Mouse (Mus musculus) heart, embryonic 10.5 days (tissue): ENCODE results near the gene Rab3gap2. TPM values are rescaled to one million over a fixed set of nuclear protein-coding genes. Genes with fewer than 3 reads are reported as not detected.

Experiments
- DNase-seq: peaks from one replicate; pipeline ENCODE4 v3.0.0-alpha.2; 2017; ENCODE audit warnings: low spot score
- H3K27ac ChIP-seq: fragments of 300-500 bp; sonication (generic); 2 replicates; pipeline ENCODE4 v1.5.1; 2016; ENCODE audit warnings: mild to moderate bottlenecking
- H3K27me3 ChIP-seq: fragments of 300-500 bp; sonication (generic); 2 replicates; pipeline ENCODE4 v1.6.1; 2016; ENCODE audit warnings: mild to moderate bottlenecking; ENCODE audit not compliant: poor library complexity, insufficient read depth, severe bottlenecking
- H3K36me3 ChIP-seq: fragments of 300-500 bp; sonication (generic); 2 replicates; pipeline ENCODE4 v1.6.1; 2016; ENCODE audit warnings: mild to moderate bottlenecking, moderate library complexity
- H3K4me1 ChIP-seq: fragments of 300-500 bp; sonication (generic); 2 replicates; pipeline ENCODE4 v1.6.1; 2016; ENCODE audit warnings: mild to moderate bottlenecking
- H3K4me3 ChIP-seq: fragments of 300-500 bp; sonication (generic); 2 replicates; pipeline ENCODE4 v1.5.1; 2016; ENCODE audit warnings: mild to moderate bottlenecking, moderate library complexity
- H3K9me3 ChIP-seq: fragments of 300-500 bp; sonication (generic); 2 replicates; pipeline ENCODE4 v1.6.1; 2016; ENCODE audit warnings: mild to moderate bottlenecking, moderate library complexity
- WGBS: fragments of 180-500 bp; shearing (Covaris S2); methylation state at CpG from one replicate; pipeline ENCODE4 v1.1.7; 2016; 5-methylcytosine and 5-hydroxymethylcytosine counted together
- polyA plus RNA-seq: library from polyadenylated mRNA; unstranded; fragments of >200 nt; fragmentation: Nextera tagmentation; extraction: Ambion mirVana; gene quantifications from 2 replicates; pipeline ENCODE4 v1.2.1, GENCODE M21; 2016

The Rab3gap2 gene
- polyA plus RNA-seq, 1 experiment from 2014 or later = 19.2 TPM

DNA sequence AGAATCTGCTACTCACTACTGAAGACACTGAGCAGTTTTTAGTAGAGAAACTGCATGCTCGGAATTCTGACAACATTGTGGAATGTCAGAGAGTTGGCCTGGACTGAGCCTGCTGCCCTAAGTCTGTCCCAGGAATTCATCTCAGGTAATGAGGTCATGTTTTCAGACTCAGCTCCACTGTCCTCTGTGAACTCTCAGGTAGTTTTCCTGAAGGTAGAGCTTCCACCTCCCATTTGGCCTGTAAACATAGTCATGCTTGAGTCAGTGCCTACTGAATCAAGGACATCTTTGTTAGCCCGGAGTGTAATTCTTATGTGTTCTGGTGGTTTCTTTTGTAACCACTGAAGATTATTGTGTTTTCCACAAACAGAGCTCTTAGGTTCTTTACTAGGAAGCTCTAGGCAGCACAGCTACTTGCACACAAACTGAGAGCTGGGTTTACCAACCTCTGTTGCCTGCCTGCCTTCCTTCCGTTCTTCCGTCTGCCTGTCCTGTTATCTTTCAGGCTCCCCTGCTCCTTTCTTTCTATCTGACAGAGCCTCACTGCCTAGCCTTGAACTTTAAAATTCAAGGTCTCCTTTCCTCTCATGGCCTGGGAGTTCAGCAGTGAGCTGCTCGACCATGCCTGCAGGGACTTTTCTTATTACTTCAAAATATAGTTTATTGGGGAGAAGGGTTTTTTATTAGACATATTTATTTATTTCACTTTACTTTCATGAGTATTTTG is 71.1 kb downstream of the Rab3gap2 start:
- H3K27ac ChIP-seq = no peak overlapping the region
- no peaks in the 10 kb centered on the region for H3K27me3 ChIP-seq
- peaks cover 88% of the 10 kb centered on the region for H3K36me3 ChIP-seq
- no peaks in the 10 kb centered on the region for H3K9me3 ChIP-seq
- no peak overlapping the region for H3K4me3 ChIP-seq
- DNase-seq = no peak
- peaks cover 13% of the 10 kb centered on the region for H3K4me1 ChIP-seq
- WGBS = 67% methylated on average over 5 of the region's 5 CpGs

DNA sequence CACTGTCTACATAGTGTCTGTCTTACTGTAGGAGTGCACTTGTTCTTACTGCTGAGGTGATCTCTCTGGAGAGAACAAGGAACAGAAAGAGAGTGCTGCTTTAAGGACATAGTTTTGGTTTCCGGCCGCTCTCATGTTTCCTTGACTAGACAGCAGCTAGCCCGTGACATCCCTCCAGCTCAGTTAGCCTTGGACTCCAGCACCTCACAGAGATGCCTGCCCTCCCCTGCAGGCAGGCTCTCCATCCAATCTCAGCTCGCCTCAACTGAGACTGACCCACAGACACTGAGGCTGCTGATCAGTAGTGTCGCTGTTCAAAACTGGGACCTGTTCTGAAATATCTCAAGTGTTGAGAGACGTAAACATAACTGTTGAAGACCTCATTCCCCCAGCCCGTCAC is 72.1 kb downstream of the Rab3gap2 start:
- WGBS = 78% methylated on average over 7 of the region's 7 CpGs
- DNase-seq = no peak
- no peaks in the 10 kb centered on the region for H3K27me3 ChIP-seq

DNA sequence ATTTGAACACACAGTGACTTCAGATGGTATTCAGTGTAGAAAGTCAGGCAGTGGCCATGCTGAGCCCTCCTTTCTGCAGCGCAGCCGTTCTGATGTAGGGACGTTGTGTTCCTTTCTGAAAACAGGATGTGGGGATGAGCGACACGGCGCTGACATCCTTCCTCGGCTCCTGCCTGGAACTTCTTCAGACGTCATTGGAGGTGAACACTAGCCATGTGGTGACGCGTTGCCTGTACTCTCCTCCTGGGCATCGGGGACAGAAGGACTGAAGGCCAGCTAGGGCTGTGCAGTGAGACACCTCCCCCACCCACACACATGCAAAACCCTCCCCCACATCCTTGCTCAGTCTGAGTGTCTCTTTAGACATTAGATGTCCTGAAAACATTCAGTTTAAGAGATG is 73.1 kb downstream of the Rab3gap2 start:
- H3K27me3 ChIP-seq = no peaks in the 10 kb centered on the region
- H3K36me3 ChIP-seq = peaks cover 87% of the 10 kb centered on the region
- no peak overlapping the region for H3K27ac ChIP-seq
- H3K9me3 ChIP-seq = no peaks in the 10 kb centered on the region
- H3K4me3 ChIP-seq = no peak overlapping the region
- 66% methylated on average over 11 of the region's 11 CpGs for WGBS
- DNase-seq = no peak
- peaks cover 13% of the 10 kb centered on the region for H3K4me1 ChIP-seq

More for the DNA sequence above, 72.1 kb downstream of the Rab3gap2 start:
- H3K4me1 ChIP-seq = peaks cover 13% of the 10 kb centered on the region
- H3K27ac ChIP-seq = no peak overlapping the region
- H3K9me3 ChIP-seq = no peaks in the 10 kb centered on the region
- no peak overlapping the region for H3K4me3 ChIP-seq
- peaks cover 89% of the 10 kb centered on the region for H3K36me3 ChIP-seq

DNA sequence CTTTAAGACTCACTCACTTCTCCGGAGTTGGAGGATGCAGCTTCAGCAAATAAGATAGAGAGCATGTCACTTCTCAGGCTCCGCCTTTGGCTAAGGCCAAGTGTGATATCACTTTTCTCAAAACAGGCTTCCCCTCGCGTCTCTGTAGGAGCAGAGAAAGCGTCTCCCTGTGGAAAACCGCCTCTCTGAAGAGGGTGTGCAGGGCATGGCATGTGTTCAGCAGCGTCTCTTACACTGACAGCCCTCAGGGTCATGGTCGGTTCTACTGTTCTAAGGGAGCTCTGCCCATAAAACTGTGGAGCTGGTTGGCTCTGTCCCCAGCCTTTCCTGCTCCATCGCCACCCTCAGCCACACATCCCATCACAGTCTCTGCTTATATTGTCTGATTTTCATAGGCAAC is 75.4 kb downstream of the Rab3gap2 start:
- peaks cover 13% of the 10 kb centered on the region for H3K4me1 ChIP-seq
- H3K4me3 ChIP-seq = no peak overlapping the region
- DNase-seq = no peak
- no peaks in the 10 kb centered on the region for H3K27me3 ChIP-seq
- 75% methylated on average over 9 of the region's 9 CpGs for WGBS
- no peak overlapping the region for H3K27ac ChIP-seq
- H3K36me3 ChIP-seq = peaks cover 90% of the 10 kb centered on the region
- H3K9me3 ChIP-seq = no peaks in the 10 kb centered on the region

DNA sequence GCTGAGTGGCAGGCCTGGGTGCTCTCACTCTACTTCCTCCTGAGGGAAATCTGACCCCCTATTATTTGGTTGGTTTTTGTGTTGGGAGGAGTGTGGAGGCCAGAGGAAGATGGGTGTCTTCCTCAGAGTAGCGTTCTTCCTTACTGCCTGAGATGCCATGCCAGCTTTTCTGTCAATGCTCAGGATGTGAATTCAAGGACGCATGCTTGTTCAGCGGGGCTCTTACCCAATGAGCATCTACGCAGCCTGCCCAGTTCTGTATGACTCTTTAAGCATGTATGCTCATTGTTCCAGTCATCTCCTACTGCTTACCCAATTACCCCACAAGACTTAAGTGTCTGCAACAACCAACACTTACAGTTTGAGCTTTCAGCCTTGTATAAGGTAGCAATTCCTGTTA is 76.7 kb downstream of the Rab3gap2 start:
- 88% methylated on average over 4 of the region's 4 CpGs for WGBS

DNA sequence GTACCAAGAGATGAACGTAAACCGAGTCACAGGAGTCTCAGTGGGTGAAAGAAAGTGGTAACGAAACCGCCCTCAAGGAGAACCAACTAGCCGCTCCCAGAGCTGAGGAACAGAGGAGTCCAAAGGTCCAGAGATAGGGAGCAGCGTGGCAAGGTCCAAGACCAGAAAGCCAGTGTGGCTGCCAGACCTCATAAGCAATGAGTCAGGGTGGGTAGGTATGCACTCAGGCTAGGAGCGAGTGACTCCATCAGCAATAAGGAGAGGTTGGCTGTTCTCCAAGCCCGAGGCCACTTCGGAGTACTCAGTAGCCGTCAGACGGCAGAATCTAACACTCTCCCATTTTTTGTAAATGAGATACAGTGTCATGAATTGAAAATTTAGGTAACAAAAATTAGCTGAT is 78.9 kb downstream of the Rab3gap2 start:
- 94% methylated on average over 11 of the region's 11 CpGs for WGBS
- H3K36me3 ChIP-seq = peaks cover 88% of the 10 kb centered on the region
- no peaks in the 10 kb centered on the region for H3K9me3 ChIP-seq

More for the DNA sequence above, 76.7 kb downstream of the Rab3gap2 start:
- Histone ChIP-seq H3K9me3 (no peaks in the 10 kb centered on the region), H3K36me3 (peaks cover 86% of the 10 kb centered on the region), H3K4me3 (no peak overlapping the region), H3K27me3 (no peaks in the 10 kb centered on the region), H3K27ac (no peak overlapping the region), H3K4me1 (peaks cover 14% of the 10 kb centered on the region)
- no peak for DNase-seq

DNA sequence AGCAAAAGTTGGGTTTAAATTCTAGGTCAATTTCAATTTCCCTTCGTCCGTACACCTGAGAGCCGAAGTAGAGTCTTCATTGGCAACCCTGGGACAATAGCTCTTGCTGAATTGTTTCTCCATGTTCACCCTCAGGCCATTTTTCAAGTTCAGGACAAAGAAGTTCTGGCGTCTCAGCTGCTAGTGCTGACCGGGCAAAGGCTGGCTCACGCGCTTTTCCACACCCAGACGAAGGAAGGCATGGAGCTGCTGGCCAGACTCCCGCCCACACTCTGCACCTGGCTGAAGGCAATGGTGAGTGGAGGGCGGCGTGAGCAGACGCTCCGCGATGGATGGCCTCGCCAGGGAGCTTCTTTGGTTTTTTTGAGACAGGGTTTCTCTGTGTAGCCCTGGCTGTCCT is 79.3 kb downstream of the Rab3gap2 start:
- Histone ChIP-seq H3K9me3 (no peaks in the 10 kb centered on the region), H3K4me3 (no peak overlapping the region), H3K4me1 (peaks cover 9% of the 10 kb centered on the region), H3K27ac (no peak overlapping the region), H3K27me3 (no peaks in the 10 kb centered on the region), H3K36me3 (peaks cover 88% of the 10 kb centered on the region)
- no peak for DNase-seq
- 92% methylated on average over 15 of the region's 15 CpGs for WGBS

More for the DNA sequence above, 78.9 kb downstream of the Rab3gap2 start:
- Histone ChIP-seq H3K27me3 (no peaks in the 10 kb centered on the region), H3K4me1 (peaks cover 9% of the 10 kb centered on the region), H3K4me3 (no peak overlapping the region), H3K27ac (no peak overlapping the region)
- no peak for DNase-seq

DNA sequence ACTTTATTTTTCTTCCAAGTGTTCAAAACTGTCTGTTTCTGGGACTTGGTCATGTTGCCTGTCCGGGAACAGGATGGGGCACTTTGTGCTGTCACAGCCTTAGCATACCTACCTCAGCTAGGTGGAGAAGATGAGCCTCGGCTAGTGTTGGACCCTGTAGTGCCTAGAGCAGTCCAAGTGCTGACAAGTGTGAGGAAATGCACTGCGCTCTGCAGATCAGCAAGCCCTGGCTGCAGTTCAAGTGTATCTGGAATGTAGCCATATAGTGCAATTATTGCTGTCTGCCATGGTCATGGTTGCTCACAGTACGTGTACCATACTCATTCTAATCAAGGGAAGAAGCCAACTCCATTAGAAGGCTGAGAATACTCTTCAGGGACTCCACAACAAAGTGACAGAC is 80.8 kb downstream of the Rab3gap2 start:
- H3K4me1 ChIP-seq = peaks cover 5% of the 10 kb centered on the region; the same call in 1 of the 2 replicates
- no peaks in the 10 kb centered on the region for H3K9me3 ChIP-seq
- WGBS = 57% methylated on average over 4 of the region's 4 CpGs
- no peak for DNase-seq
- H3K36me3 ChIP-seq = peaks cover 79% of the 10 kb centered on the region
- no peak overlapping the region for H3K27ac ChIP-seq
- H3K27me3 ChIP-seq = no peaks in the 10 kb centered on the region
- H3K4me3 ChIP-seq = no peak overlapping the region

DNA sequence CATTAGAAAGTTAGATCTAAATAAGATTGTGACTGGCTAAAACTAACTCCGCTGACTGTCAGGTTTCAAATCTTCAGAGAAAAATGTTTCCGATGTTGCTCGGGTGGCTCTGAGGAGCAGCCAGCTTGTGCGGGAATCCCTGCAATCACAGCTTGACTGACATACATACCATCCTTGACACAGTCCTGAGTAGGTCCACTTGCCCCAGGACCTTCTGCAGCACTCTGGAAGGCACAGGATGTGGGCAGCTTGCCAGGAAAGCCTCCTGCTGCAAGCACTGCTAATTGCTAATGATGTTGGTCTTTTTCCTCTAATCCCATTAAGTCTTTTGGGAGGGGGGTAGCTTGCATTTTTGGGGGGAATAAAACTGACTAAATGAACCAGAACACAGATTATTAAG is 81.3 kb downstream of the Rab3gap2 start:
- DNase-seq = no peak
- no peak overlapping the region for H3K27ac ChIP-seq
- no peaks in the 10 kb centered on the region for H3K9me3 ChIP-seq
- no peak overlapping the region for H3K4me3 ChIP-seq
- 79% methylated on average over 4 of the region's 4 CpGs for WGBS
- H3K36me3 ChIP-seq = peaks cover 78% of the 10 kb centered on the region
- H3K27me3 ChIP-seq = no peaks in the 10 kb centered on the region
- peaks cover 5% of the 10 kb centered on the region; the same call in 1 of the 2 replicates for H3K4me1 ChIP-seq

DNA sequence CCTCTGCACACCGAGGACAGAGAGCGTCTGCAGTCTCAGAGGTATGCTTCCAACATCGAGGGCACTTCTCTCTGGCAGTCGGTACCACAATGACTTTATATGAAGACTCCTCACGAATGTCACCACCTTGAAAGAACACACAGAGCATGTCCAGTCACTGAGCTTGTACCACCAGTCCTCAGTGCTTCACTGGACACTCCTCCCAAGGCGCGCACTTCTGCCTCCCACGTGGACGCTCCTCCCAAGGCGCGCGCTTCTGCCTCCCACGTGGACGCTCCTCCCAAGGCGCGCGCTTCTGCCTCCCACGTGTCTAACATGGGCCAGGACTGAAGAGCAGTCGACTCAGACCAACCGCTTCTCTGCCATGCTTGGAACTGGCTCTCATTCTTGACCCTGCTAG is 83.1 kb downstream of the Rab3gap2 start:
- 85% methylated on average over 20 of the region's 20 CpGs for WGBS
- no peak overlapping the region for H3K27ac ChIP-seq
- peaks cover 80% of the 10 kb centered on the region for H3K36me3 ChIP-seq
- H3K27me3 ChIP-seq = no peaks in the 10 kb centered on the region
- H3K4me3 ChIP-seq = no peak overlapping the region
- H3K9me3 ChIP-seq = no peaks in the 10 kb centered on the region
- DNase-seq = no peak
- H3K4me1 ChIP-seq = peaks cover 5% of the 10 kb centered on the region; the same call in 1 of the 2 replicates

DNA sequence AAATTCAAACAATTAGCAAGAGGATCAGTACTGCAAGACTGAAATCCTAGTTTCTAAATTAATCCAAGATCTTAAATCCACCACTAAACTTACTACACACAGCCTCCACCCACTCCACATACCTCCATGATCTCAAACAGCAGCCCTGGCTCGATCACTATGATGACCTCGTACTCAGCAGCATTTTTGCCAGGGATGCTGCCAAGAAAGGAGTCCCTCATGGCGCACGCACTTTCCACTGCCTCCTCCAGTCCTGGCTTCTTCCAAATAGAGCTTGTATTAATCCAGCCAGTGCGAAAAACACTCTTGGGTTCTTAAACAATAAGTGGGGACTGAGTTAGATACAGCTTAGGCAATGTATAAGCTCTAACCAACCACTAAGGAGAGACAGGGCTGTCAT is 85.3 kb downstream of the Rab3gap2 start:
- H3K36me3 ChIP-seq = peaks cover 82% of the 10 kb centered on the region
- H3K27me3 ChIP-seq = no peaks in the 10 kb centered on the region
- H3K4me3 ChIP-seq = no peak overlapping the region
- H3K9me3 ChIP-seq = no peaks in the 10 kb centered on the region
- H3K27ac ChIP-seq = no peak overlapping the region
- WGBS = 83% methylated on average over 5 of the region's 5 CpGs
- peaks cover 5% of the 10 kb centered on the region; the same call in 1 of the 2 replicates for H3K4me1 ChIP-seq
- no peak for DNase-seq

DNA sequence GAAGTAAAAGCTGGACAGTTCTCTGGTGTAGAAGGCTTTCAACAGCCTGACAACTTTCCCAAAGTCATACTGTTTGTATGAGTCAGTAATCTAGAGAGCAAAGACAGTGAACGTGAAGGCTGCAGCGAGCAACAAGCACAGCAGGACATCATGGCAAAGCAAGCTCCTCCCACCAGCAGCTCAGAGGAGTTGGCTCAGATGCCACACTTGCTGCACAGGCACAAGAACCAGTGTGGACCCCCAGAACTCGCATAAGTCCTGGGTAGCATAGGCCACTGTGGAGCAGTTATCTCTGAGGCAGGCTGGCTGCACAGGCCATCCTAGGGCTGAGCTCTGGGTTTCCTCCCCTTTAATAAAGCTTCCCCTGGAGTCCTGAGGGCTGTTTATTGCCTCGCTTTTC is 87.4 kb downstream of the Rab3gap2 start:
- Histone ChIP-seq H3K9me3 (no peaks in the 10 kb centered on the region), H3K27ac (no peak overlapping the region), H3K4me1 (no peaks in the 10 kb centered on the region), H3K27me3 (no peaks in the 10 kb centered on the region), H3K36me3 (peaks cover 85% of the 10 kb centered on the region), H3K4me3 (no peak overlapping the region)
- 76% methylated on average over 4 of the region's 4 CpGs for WGBS
- no peak for DNase-seq

DNA sequence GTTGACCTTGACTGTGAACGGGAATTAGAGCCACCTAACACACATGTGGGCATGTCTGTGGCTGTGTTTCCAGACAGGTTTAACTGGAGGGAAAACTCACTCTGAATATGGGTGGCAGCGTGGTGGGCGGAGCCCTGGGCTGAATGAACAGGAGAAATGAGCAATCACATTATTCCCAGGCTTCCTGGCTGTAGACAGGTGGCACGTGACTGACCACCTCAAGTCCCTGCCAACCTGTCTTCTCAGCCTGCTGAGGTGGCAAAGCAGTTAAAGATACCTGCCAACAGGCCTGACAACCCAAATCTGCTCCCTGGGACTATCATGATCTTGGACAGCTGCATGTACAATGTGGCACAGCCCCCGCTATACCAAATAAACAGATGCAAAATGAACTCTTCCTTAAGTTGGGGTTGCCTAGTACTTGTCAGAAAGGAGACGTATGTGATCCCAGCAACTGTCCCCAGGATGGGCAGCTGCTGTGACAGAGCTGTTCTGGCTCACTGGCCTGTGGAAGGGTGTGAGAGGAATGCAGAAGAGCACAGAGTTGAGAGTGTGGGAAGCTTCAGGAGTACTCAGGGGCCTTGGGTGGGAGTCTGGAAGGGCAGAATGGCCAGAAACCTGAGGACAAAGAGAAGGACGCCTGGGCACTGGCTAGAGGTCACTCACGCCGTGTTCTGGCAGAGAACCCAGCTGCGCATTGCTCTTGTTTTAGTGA is 88.9 kb downstream of the Rab3gap2 start:
- no peaks in the 10 kb centered on the region for H3K9me3 ChIP-seq
- no peak overlapping the region for H3K27ac ChIP-seq
- H3K4me3 ChIP-seq = no peak overlapping the region
- peaks cover 84% of the 10 kb centered on the region for H3K36me3 ChIP-seq
- DNase-seq = no peak
- WGBS = 89% methylated on average over 10 of the region's 10 CpGs
- no peaks in the 10 kb centered on the region for H3K4me1 ChIP-seq
- H3K27me3 ChIP-seq = no peaks in the 10 kb centered on the region
